In genomic region chr2:33839252-33839651, GRCm38 (mm10) we compare ENCODE assay signal across 26 mouse cellular contexts. TPM values are rescaled to one million over a fixed set of nuclear protein-coding genes. Genes with fewer than 3 reads are reported as not detected.
DNase-seq lines count a peak whose midpoint lies in the region; ATAC-seq lines count a peak whose summit lies in the region.
"Had no signal": no experiment of that assay in that cellular context is flagged by ENCODE, and none has a peak within 500 bp of the region (broad histone marks: within the 10 kb centered on the region; RNA-seq: fewer than 3 reads in every experiment).

No protein-coding gene starts in this region.

- H3K4me3 ChIP-seq in hindbrain, embryonic 13.5 days = no peak overlapping the region
- no peak overlapping the region for H3K4me3 ChIP-seq in hindbrain, embryonic 12.5 days
- H3K4me3 ChIP-seq in neural tube, embryonic 13.5 days = no peak overlapping the region
- H3K4me3 ChIP-seq in liver, embryonic 15.5 days (replicated peaks) = no peak overlapping the region
- H3K4me3 ChIP-seq: embryonic facial prominence, embryonic 10.5 days; heart, embryonic 13.5 days; limb, embryonic 10.5 days; midbrain, embryonic 10.5 days; myocyte; stomach, embryonic 15.5 days had no signal

- H3K27me3 ChIP-seq in hindbrain, embryonic 13.5 days = no peaks in the 10 kb centered on the region
- no peaks in the 10 kb centered on the region for H3K27me3 ChIP-seq in hindbrain, embryonic 12.5 days
- no peaks in the 10 kb centered on the region for H3K27me3 ChIP-seq in neural tube, embryonic 13.5 days
- no peaks in the 10 kb centered on the region for H3K27me3 ChIP-seq in liver, embryonic 15.5 days
- H3K27me3 ChIP-seq: Patski; stomach, embryonic 15.5 days had no signal

- H3K9ac ChIP-seq in hindbrain, embryonic 13.5 days = no peak overlapping the region
- no peak overlapping the region for H3K9ac ChIP-seq in hindbrain, embryonic 12.5 days
- H3K9ac ChIP-seq in neural tube, embryonic 13.5 days = 0 out of 2 replicates have a peak overlapping the region, but pooled peaks have one; percentile 31
- H3K9ac ChIP-seq in liver, embryonic 15.5 days = peak overlapping the region; percentile 16; the same call in 1 of the 2 replicates
- H3K9ac ChIP-seq: forebrain, postnatal 0 days; heart, embryonic 13.5 days; stomach, embryonic 15.5 days had no signal

- peak overlapping the region; percentile 70 for H3K27ac ChIP-seq in hindbrain, embryonic 13.5 days
- H3K27ac ChIP-seq in hindbrain, embryonic 12.5 days = no peak overlapping the region
- H3K27ac ChIP-seq in neural tube, embryonic 13.5 days (replicated peaks) = peak overlapping the region; percentile 62; the same call in 1 of the 2 replicates
- H3K27ac ChIP-seq in liver, embryonic 15.5 days (replicated peaks) = peak overlapping the region; percentile 99
- H3K27ac ChIP-seq: heart, embryonic 13.5 days; kidney, postnatal 0 days; limb, embryonic 10.5 days; midbrain, embryonic 10.5 days; stomach, embryonic 15.5 days had no signal

- ATAC-seq in hindbrain, embryonic 13.5 days (ENCODE audit: low FRiP score) = no peak
- ATAC-seq in hindbrain, embryonic 12.5 days (ENCODE audit: low FRiP score) = no peak
- no peak for ATAC-seq in neural tube, embryonic 13.5 days (ENCODE audit: low read depth)
- no peak for ATAC-seq in liver, embryonic 15.5 days (ENCODE audit: insufficient read depth)
- no peak for ATAC-seq in inflammation-experienced regulatory T-cells, adult 6 months
- ATAC-seq: CD4-positive, CD25-positive, alpha-beta regulatory T cell, adult 4 months; forebrain, postnatal 0 days; lung, postnatal 0 days; Patski had no signal

- peaks cover 23% of the 10 kb centered on the region for H3K36me3 ChIP-seq in hindbrain, embryonic 13.5 days
- peaks cover 7% of the 10 kb centered on the region for H3K36me3 ChIP-seq in hindbrain, embryonic 12.5 days
- peaks cover 20% of the 10 kb centered on the region for H3K36me3 ChIP-seq in neural tube, embryonic 13.5 days
- H3K36me3 ChIP-seq in liver, embryonic 15.5 days (replicated peaks) = no peaks in the 10 kb centered on the region
- H3K36me3 ChIP-seq: stomach, embryonic 15.5 days had no signal

- no peak overlapping the region for H3K4me2 ChIP-seq in hindbrain, embryonic 13.5 days
- no peak overlapping the region for H3K4me2 ChIP-seq in hindbrain, embryonic 12.5 days (replicated peaks)
- H3K4me2 ChIP-seq in neural tube, embryonic 13.5 days = no peak overlapping the region
- H3K4me2 ChIP-seq in liver, embryonic 15.5 days = peak overlapping the region; percentile 16; the same call in 1 of the 2 replicates
- H3K4me2 ChIP-seq: heart, embryonic 13.5 days; stomach, embryonic 15.5 days had no signal

- DNase-seq in neural tube, embryonic 10.5 days (ENCODE audit: extremely low spot score, low spot score) = no peak
- no peak for DNase-seq in testis, postnatal 10 days (ENCODE audit: low spot score)
- DNase-seq: cerebellum, adult 11-12 months; cerebellum, postnatal 10 days; forebrain, postnatal 0 days; gastrocnemius, postnatal 25 days; heart, adult 18-20 months; heart, postnatal 14 days; kidney, adult 2 months; thymus, adult 2 months; thymus, postnatal 4 days had no signal

- H3K4me1 ChIP-seq in hindbrain, embryonic 13.5 days (replicated peaks) = peaks cover 57% of the 10 kb centered on the region
- peaks cover 52% of the 10 kb centered on the region for H3K4me1 ChIP-seq in hindbrain, embryonic 12.5 days
- H3K4me1 ChIP-seq in neural tube, embryonic 13.5 days (replicated peaks) = peaks cover 54% of the 10 kb centered on the region
- peaks cover 74% of the 10 kb centered on the region for H3K4me1 ChIP-seq in liver, embryonic 15.5 days (replicated peaks)
- H3K4me1 ChIP-seq: stomach, embryonic 15.5 days had no signal

- no peaks in the 10 kb centered on the region for H3K9me3 ChIP-seq in hindbrain, embryonic 13.5 days
- H3K9me3 ChIP-seq in hindbrain, embryonic 12.5 days (replicated peaks) = no peaks in the 10 kb centered on the region
- no peaks in the 10 kb centered on the region for H3K9me3 ChIP-seq in neural tube, embryonic 13.5 days
- no peaks in the 10 kb centered on the region for H3K9me3 ChIP-seq in liver, embryonic 15.5 days (replicated peaks)
- H3K9me3 ChIP-seq: embryonic facial prominence, embryonic 10.5 days; heart, embryonic 13.5 days; limb, embryonic 10.5 days; midbrain, embryonic 10.5 days; stomach, embryonic 15.5 days had no signal

RNA-seq across cellular contexts. Expression of gene Mvb12b, which starts 48.5 kb away (rescaled TPM):
- polyA plus RNA-seq in hindbrain, embryonic 13.5 days (2015; fragmentation: Nextera tagmentation; extraction: Ambion mirVana) = 60.9 and 65.0 TPM in 2 replicates
- polyA plus RNA-seq in hindbrain, embryonic 12.5 days (2016; fragmentation: Nextera tagmentation; extraction: Ambion mirVana) = 58.9 and 61.5 TPM in 2 replicates
- 60.5 and 67.6 TPM in 2 replicates for polyA plus RNA-seq in neural tube, embryonic 13.5 days (2015; fragmentation: Nextera tagmentation; extraction: Ambion mirVana)
- 11.3 and 12.7 TPM in 2 replicates for polyA plus RNA-seq in liver, embryonic 15.5 days (2015; fragmentation: Nextera tagmentation; extraction: Ambion mirVana)
- polyA plus RNA-seq in inflammation-experienced regulatory T-cells, adult 6 months (2017; shearing (Covaris generic)) = 1 to 10 TPM in 2 of 3 experiments, under 1 TPM in 1; 0.80 to 2.0 (median 1.9) TPM

Comparison
In these comparisons a context has a peak if more than half of its experiments do, and no peak if none do; other contexts are left out.
1. H3K9ac ChIP-seq: peak in neural tube, embryonic 13.5 days (single experiment) and liver, embryonic 15.5 days (single experiment); none in hindbrain, embryonic 13.5 days (single experiment) and hindbrain, embryonic 12.5 days (single experiment).